Mouse (Mus musculus): ENCODE measurements around the gene Ydjc. TPM values are rescaled to one million over a fixed set of nuclear protein-coding genes. Genes with fewer than 3 reads are reported as not detected.
"Not testable (repeated sequence)": the region's sequence is repeated elsewhere in the genome, so short reads cannot be mapped to it uniquely, and the experiment has no call there.

Ydjc gene
- polyA plus RNA-seq, 1 experiment from 2014 or later: 39.7 TPM

DNA sequence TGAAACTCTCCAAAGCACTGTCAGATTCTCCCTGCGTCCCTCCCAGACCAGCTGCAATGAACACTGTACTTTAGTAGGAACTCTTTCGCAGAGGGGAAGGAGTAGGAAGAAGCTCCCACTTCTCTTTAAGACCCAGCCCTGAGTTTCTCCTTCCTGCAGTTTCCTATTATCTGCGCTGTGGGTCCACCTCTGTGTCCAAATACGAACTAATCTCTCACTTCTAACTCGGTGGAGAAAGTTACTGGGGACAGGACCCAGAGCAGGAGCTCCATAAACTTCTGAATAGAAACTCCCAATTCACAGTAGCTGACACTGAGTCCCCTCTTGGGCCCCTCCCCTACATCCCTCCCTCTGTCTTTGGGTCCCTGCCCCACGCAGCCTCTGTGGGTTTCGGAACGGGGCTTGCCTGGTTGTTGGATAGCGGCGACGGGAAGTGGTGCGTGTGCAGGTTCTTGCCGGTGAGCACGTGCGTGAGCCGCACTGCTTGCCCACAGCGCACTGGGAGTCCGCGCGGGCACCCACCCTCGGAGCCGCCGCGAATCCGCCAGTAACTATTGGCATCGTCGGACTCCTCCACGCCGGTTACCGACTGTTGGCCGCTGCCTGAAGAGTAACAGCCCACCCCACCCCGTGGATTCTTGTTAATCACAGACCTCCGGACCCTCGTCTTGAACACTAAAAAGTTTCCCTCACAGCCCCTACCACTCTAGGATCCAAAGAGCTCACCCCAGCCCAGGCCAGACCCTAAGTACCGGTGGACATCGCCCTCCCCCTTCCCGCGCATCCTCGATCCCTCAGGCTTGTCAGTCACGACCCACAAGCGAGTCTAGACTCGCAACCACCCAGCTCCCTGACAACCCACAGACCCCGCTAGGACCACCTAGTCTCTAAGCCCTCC is 13.0 kb upstream of the Ydjc start:
- Histone ChIP-seq H3K36me3 (no peaks in the 10 kb centered on the region), H3K4me3 (peak overlapping the region; percentile 76), H3K27me3 (no peaks in the 10 kb centered on the region), H3K4me1 (replicated peaks) (peaks cover 22% of the 10 kb centered on the region), H3K9me3 (no peaks in the 10 kb centered on the region), H3K4me2 (peak overlapping the region; percentile 97), H3K27ac (replicated peaks) (peak overlapping the region; percentile 87), H3K9ac (peak overlapping the region; percentile 80)
- ATAC-seq (ENCODE audit: low read depth): peak; percentile 15
- WGBS: 3% methylated on average over 43 of the region's 43 CpGs

GRCm38 (mm10) chr16:17132089-17132905 is 12.1 kb upstream of the Ydjc start, which contains the start of gene Sdf2l1:
Gene Sdf2l1, minus strand, starts transcription at chr16:17132383.
- no peaks in the 10 kb centered on the region for H3K27me3 ChIP-seq
- H3K4me3 ChIP-seq: peak within 1 kb of the TSS; percentile 76
- H3K27ac ChIP-seq (replicated peaks): peak within 1 kb of the TSS; percentile 87
- peaks cover 22% of the 10 kb centered on the region for H3K4me1 ChIP-seq (replicated peaks)
- peak; percentile 99 for ATAC-seq (ENCODE audit: low read depth)
- H3K9ac ChIP-seq: peak within 1 kb of the TSS; percentile 80
- H3K9me3 ChIP-seq: no peaks in the 10 kb centered on the region
- H3K4me2 ChIP-seq: peak within 1 kb of the TSS; percentile 97
- no peaks in the 10 kb centered on the region for H3K36me3 ChIP-seq
- WGBS: under 1% methylated on average over 47 of the region's 47 CpGs

DNA sequence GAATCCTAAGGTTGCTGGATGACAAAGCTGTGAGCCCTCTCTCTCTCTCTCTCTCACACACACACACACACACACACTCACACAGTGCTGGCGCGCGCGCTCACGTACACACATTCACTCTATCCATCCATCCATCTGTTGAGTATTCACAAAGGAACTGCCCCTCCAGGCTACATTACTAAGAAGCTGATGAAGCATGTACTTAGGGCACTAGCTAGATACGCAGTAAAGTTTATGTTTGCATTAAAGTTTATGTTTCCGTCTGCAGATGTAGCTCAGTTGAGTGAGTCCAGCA is 11.6 kb upstream of the Ydjc start:
- H3K27me3 ChIP-seq: no peaks in the 10 kb centered on the region
- peak overlapping the region; percentile 76 for H3K4me3 ChIP-seq
- H3K4me2 ChIP-seq: peak overlapping the region; percentile 97
- ATAC-seq (ENCODE audit: low read depth): peak; percentile 29; the same call in 1 of the 2 replicates
- peaks cover 22% of the 10 kb centered on the region for H3K4me1 ChIP-seq (replicated peaks)
- H3K9me3 ChIP-seq: no peaks in the 10 kb centered on the region
- H3K27ac ChIP-seq (replicated peaks): peak overlapping the region; percentile 19; the same call in 1 of the 2 replicates
- WGBS: 38% methylated on average over 7 of the region's 7 CpGs
- peak overlapping the region; percentile 63; the same call in 1 of the 2 replicates for H3K9ac ChIP-seq
- H3K36me3 ChIP-seq: no peaks in the 10 kb centered on the region

GRCm38 (mm10) chr16:17137355-17137754 is 7.1 kb upstream of the Ydjc start:
- no peaks in the 10 kb centered on the region for H3K27me3 ChIP-seq
- no peak overlapping the region for H3K4me2 ChIP-seq
- no peak overlapping the region for H3K4me3 ChIP-seq
- no peaks in the 10 kb centered on the region for H3K36me3 ChIP-seq
- peaks cover 7% of the 10 kb centered on the region for H3K4me1 ChIP-seq (replicated peaks)
- H3K9me3 ChIP-seq: no peaks in the 10 kb centered on the region
- H3K9ac ChIP-seq: no peak overlapping the region
- no peak overlapping the region for H3K27ac ChIP-seq (replicated peaks)
- 90% methylated on average over 15 of the region's 15 CpGs for WGBS
- ATAC-seq (ENCODE audit: low read depth): no peak

GRCm38 (mm10) chr16:17146772-17147235 is 2.4 kb downstream of the Ydjc start, which contains the start of gene Ccdc116:
Gene Ccdc116, minus strand, starts transcription at chr16:17147229.
- Histone ChIP-seq H3K4me1 (replicated peaks) (peaks cover 17% of the 10 kb centered on the region), H3K4me2 (peak within 1 kb of the TSS; percentile 95), H3K9me3 (no peaks in the 10 kb centered on the region), H3K27ac (replicated peaks) (peak within 1 kb of the TSS; percentile 78), H3K4me3 (peak within 1 kb of the TSS; percentile 66), H3K27me3 (peaks cover 7% of the 10 kb centered on the region), H3K36me3 (peaks cover 14% of the 10 kb centered on the region), H3K9ac (peak within 1 kb of the TSS; percentile 70)
- WGBS: under 1% methylated on average over 34 of the region's 34 CpGs
- peak; percentile 90 for ATAC-seq (ENCODE audit: low read depth)

DNA sequence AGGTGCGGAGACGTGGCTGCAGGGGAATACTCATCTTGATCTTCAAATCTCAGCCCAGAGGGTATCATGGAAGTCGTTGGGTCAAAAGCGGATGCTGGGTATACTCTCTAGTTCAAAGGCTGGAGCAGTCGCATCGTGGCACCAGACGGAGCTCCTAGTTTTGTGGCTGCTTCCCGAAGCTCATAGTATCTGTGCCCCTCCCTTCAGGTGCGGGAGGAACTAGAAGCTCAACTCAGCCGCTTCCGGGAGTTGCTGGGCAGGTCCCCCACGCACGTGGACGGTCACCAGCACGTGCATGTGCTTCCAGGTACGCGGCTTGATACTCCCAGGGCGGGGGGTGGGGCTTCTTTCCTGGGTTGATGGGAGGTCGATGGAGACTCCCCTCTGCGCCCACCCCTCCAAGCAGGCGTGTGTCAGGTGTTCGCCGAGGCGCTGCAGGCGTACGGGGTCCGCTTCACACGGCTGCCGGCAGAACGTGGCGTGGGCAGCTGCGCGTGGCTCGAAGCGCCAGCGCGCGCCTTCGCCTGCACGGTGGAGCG is 3.0 kb downstream of the Ydjc start:
- Histone ChIP-seq H3K9ac (peak overlapping the region; percentile 70), H3K4me3 (peak overlapping the region; percentile 66), H3K9me3 (no peaks in the 10 kb centered on the region), H3K4me2 (peak overlapping the region; percentile 95), H3K36me3 (peaks cover 20% of the 10 kb centered on the region), H3K27ac (replicated peaks) (peak overlapping the region; percentile 78; the same call in 1 of the 2 replicates), H3K27me3 (peaks cover 7% of the 10 kb centered on the region), H3K4me1 (replicated peaks) (peaks cover 17% of the 10 kb centered on the region)
- peak; percentile 59 for ATAC-seq (ENCODE audit: low read depth)
- WGBS: under 1% methylated on average over 41 of the region's 41 CpGs

GRCm38 (mm10) chr16:17148084-17148483 is 3.7 kb downstream of the Ydjc start:
- Histone ChIP-seq H3K4me2 (peak overlapping the region; percentile 95), H3K27me3 (peaks cover 7% of the 10 kb centered on the region), H3K9me3 (no peaks in the 10 kb centered on the region), H3K4me1 (replicated peaks) (peaks cover 17% of the 10 kb centered on the region), H3K9ac (peak overlapping the region; percentile 70), H3K4me3 (peak overlapping the region; percentile 66), H3K27ac (replicated peaks) (no peak overlapping the region), H3K36me3 (peaks cover 25% of the 10 kb centered on the region)
- peak; percentile 23 for ATAC-seq (ENCODE audit: low read depth)
- 5% methylated on average over 16 of the region's 16 CpGs for WGBS

- H3K4me1 ChIP-seq (replicated peaks): peaks cover 17% of the 10 kb centered on the region
- H3K36me3 ChIP-seq: peaks cover 44% of the 10 kb centered on the region
- no peaks in the 10 kb centered on the region for H3K9me3 ChIP-seq
- H3K27ac ChIP-seq (replicated peaks): no peak overlapping the region
- ATAC-seq (ENCODE audit: low read depth): no peak
- no peak overlapping the region for H3K9ac ChIP-seq
- 88% methylated on average over 7 of the region's 7 CpGs for WGBS
- no peak overlapping the region for H3K4me2 ChIP-seq
- no peak overlapping the region for H3K4me3 ChIP-seq
- peaks cover 7% of the 10 kb centered on the region for H3K27me3 ChIP-seq
Measured at GRCm38 (mm10) chr16:17150520-17151258, 6.3 kb downstream of the Ydjc start.

DNA sequence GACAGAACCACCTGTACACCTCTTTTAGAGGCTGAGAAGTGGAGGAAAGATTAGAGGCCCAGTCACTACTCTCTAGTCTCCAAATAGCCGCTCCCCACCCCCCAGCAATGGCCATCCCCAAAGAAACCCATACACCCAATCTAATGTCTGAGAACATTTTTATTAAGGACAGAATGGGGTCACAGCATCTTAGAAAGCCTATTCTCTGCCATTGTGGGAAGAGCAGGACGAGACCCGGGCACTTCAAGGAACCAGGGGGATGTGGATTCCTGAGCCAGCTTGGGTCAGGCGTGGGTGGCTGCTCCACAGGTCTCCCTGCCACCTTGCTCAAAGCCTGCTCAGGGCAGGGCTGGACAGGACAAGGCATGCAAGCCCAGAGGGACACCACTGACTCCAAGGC is 7.5 kb downstream of the Ydjc start:
- peaks cover 16% of the 10 kb centered on the region for H3K4me1 ChIP-seq (replicated peaks)
- H3K9ac ChIP-seq: no peak overlapping the region
- H3K4me2 ChIP-seq: no peak overlapping the region
- H3K4me3 ChIP-seq: no peak overlapping the region
- no peak for ATAC-seq (ENCODE audit: low read depth)
- peaks cover 50% of the 10 kb centered on the region for H3K36me3 ChIP-seq
- WGBS: 93% methylated on average over 4 of the region's 4 CpGs
- H3K27me3 ChIP-seq: peaks cover 7% of the 10 kb centered on the region
- no peaks in the 10 kb centered on the region for H3K9me3 ChIP-seq
- no peak overlapping the region for H3K27ac ChIP-seq (replicated peaks)

DNA sequence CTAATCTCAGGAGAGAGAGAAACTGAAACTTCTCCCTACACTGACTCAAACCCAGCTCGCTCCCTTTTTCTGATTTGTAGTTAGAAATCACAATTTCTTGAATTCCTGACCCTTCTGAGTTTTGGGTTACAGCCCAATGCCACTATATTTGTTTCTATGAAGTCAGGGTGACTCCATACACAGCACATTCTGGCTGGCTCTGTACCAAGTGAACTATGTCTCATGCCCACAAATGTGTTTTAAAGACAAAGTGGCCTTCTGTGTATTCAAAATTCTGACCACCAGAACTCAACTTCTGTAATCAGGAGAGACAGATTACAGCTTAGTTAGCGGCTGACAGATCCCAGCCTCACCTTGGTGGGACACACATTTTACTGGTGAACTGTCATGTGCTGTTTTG is 9.9 kb downstream of the Ydjc start:
- ATAC-seq (ENCODE audit: low read depth): no peak
- H3K36me3 ChIP-seq: peaks cover 70% of the 10 kb centered on the region
- no peak overlapping the region for H3K27ac ChIP-seq (replicated peaks)
- no peak overlapping the region for H3K4me2 ChIP-seq
- H3K27me3 ChIP-seq: no peaks in the 10 kb centered on the region
- H3K4me3 ChIP-seq: no peak overlapping the region
- no peaks in the 10 kb centered on the region for H3K9me3 ChIP-seq
- H3K4me1 ChIP-seq (replicated peaks): no peaks in the 10 kb centered on the region
- no peak overlapping the region for H3K9ac ChIP-seq
- WGBS: 91% methylated on average over 2 of the region's 2 CpGs

DNA sequence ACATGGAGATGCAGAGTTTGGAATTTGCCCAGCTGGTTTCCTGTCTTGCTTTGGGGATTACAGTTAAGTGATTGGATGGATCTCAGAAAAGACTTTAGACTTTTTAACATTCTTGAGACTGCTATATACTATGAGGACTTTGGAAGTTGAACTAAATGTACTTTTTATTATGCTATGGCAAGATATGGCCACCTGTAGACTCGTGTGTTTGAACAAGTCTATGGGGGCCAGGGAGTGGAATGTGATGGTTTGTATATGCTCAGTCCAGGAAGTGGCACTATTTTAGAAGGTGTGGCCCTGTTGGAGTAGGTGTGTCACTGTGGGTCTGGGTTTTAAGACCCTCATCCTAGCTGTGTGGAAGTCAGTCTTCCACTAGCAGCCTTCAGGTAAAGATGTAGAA is 21.1 kb downstream of the Ydjc start:
- peaks cover 31% of the 10 kb centered on the region for H3K36me3 ChIP-seq
- H3K4me2 ChIP-seq; H3K27me3 ChIP-seq; H3K4me3 ChIP-seq; H3K27ac ChIP-seq (replicated peaks); H3K9me3 ChIP-seq; ATAC-seq (ENCODE audit: low read depth); H3K4me1 ChIP-seq (replicated peaks); H3K9ac ChIP-seq: not testable (repeated sequence)
- WGBS: 93% methylated on average over 1 of the region's 1 CpGs

Data from neural tube, embryonic 13.5 days (tissue).